Mouse (Mus musculus): ENCODE data around the gene Hist1h2bb. TPM values are rescaled to one million over a fixed set of nuclear protein-coding genes. Genes with fewer than 3 reads are reported as not detected.
"Not testable (repeated sequence)": the region's sequence is repeated elsewhere in the genome, so short reads cannot be mapped to it uniquely, and the experiment has no call there.

The Hist1h2bb gene
- polyA plus RNA-seq, 1 experiment from 2014 or later = 2.1 TPM

GRCm38 (mm10) chr13:23708654-23709053, 37.9 kb upstream of the Hist1h2bb start:
- H3K9ac ChIP-seq (ENCODE audit: low read depth, low read length) = no peak overlapping the region
- H3K4me1 ChIP-seq (replicated peaks; ENCODE audit: insufficient read depth, low read length) = no peaks in the 10 kb centered on the region
- no peaks in the 10 kb centered on the region for H3K36me3 ChIP-seq (ENCODE audit: insufficient read depth, low read length)
- DNase-seq (ENCODE audit: low spot score) (no peak), ATAC-seq (replicated peaks; ENCODE audit: low FRiP score, low read depth) (no peak)
- no peak for TF ChIP-seq CTCF (IDR thresholded peaks at IDR 0.05; ENCODE audit: low read depth)
- H3K27me3 ChIP-seq (ENCODE audit: insufficient read depth, low read length) = no peaks in the 10 kb centered on the region
- H3K27ac ChIP-seq = no peak overlapping the region
- H3K9me3 ChIP-seq (replicated peaks; ENCODE audit: low read length) = no peaks in the 10 kb centered on the region
- H3K4me2 ChIP-seq (ENCODE audit: low read length) = no peak overlapping the region
- WGBS = 76% methylated on average over 4 of the region's 4 CpGs
- H3K4me3 ChIP-seq (replicated peaks; ENCODE audit: low read depth, low read length) = no peak overlapping the region

GRCm38 (mm10) chr13:23709714-23710373, 36.7 kb upstream of the Hist1h2bb start:
- Histone ChIP-seq H3K27ac (peak overlapping the region; percentile 69), H3K9me3 (replicated peaks; ENCODE audit: low read length) (no peaks in the 10 kb centered on the region), H3K36me3 (ENCODE audit: insufficient read depth, low read length) (no peaks in the 10 kb centered on the region), H3K4me3 (replicated peaks; ENCODE audit: low read depth, low read length) (peak overlapping the region; percentile 39), H3K9ac (ENCODE audit: low read depth, low read length) (peak overlapping the region; percentile 76), H3K4me2 (ENCODE audit: low read length) (peak overlapping the region; percentile 79), H3K27me3 (ENCODE audit: insufficient read depth, low read length) (no peaks in the 10 kb centered on the region), H3K4me1 (replicated peaks; ENCODE audit: insufficient read depth, low read length) (no peaks in the 10 kb centered on the region)
- ATAC-seq (replicated peaks; ENCODE audit: low FRiP score, low read depth) (no peak), DNase-seq (ENCODE audit: low spot score) (no peak)
- 25% methylated on average over 13 of the region's 15 CpGs for WGBS
- TF ChIP-seq CTCF (IDR thresholded peaks at IDR 0.05; ENCODE audit: low read depth) = no peak

- DNase-seq (ENCODE audit: low spot score) (peak; percentile 68), ATAC-seq (replicated peaks; ENCODE audit: low FRiP score, low read depth) (peak; percentile 49)
- Histone ChIP-seq H3K4me1 (replicated peaks; ENCODE audit: insufficient read depth, low read length) (no peaks in the 10 kb centered on the region), H3K27ac (peak within 1 kb of the TSS; percentile 69), H3K9ac (ENCODE audit: low read depth, low read length) (peak within 1 kb of the TSS; percentile 76), H3K4me3 (replicated peaks; ENCODE audit: low read depth, low read length) (peak within 1 kb of the TSS; percentile 39), H3K27me3 (ENCODE audit: insufficient read depth, low read length) (no peaks in the 10 kb centered on the region), H3K9me3 (replicated peaks; ENCODE audit: low read length) (no peaks in the 10 kb centered on the region), H3K36me3 (ENCODE audit: insufficient read depth, low read length) (no peaks in the 10 kb centered on the region), H3K4me2 (ENCODE audit: low read length) (peak within 1 kb of the TSS; percentile 79)
- TF ChIP-seq CTCF (IDR thresholded peaks at IDR 0.05; ENCODE audit: low read depth) = no peak
- 2% methylated on average over 17 of the region's 17 CpGs for WGBS
Observed at GRCm38 (mm10) chr13:23710374-23711089, 36.0 kb upstream of the Hist1h2bb start, which contains the start of gene Hfe. Hfe (minus strand) TSS chr13:23710854.

- no peak overlapping the region for H3K9ac ChIP-seq (ENCODE audit: low read depth, low read length)
- no peak for DNase-seq (ENCODE audit: low spot score)
- no peaks in the 10 kb centered on the region for H3K9me3 ChIP-seq (replicated peaks; ENCODE audit: low read length)
- 89% methylated on average over 5 of the region's 5 CpGs for WGBS
- no peak overlapping the region for H3K27ac ChIP-seq
- no peaks in the 10 kb centered on the region for H3K36me3 ChIP-seq (ENCODE audit: insufficient read depth, low read length)
- H3K4me1 ChIP-seq (replicated peaks; ENCODE audit: insufficient read depth, low read length) = no peaks in the 10 kb centered on the region
- ATAC-seq (replicated peaks; ENCODE audit: low FRiP score, low read depth) = no peak
- TF ChIP-seq CTCF (IDR thresholded peaks at IDR 0.05; ENCODE audit: low read depth) = no peak
- no peak overlapping the region for H3K4me2 ChIP-seq (ENCODE audit: low read length)
- no peaks in the 10 kb centered on the region for H3K27me3 ChIP-seq (ENCODE audit: insufficient read depth, low read length)
- H3K4me3 ChIP-seq (replicated peaks; ENCODE audit: low read depth, low read length) = no peak overlapping the region
Observed at GRCm38 (mm10) chr13:23716261-23717042, 30.1 kb upstream of the Hist1h2bb start.

- 59% methylated on average over 11 of the region's 11 CpGs for WGBS
- H3K4me2 ChIP-seq (ENCODE audit: low read length) = no peak overlapping the region
- no peak for DNase-seq (ENCODE audit: low spot score)
Observed at GRCm38 (mm10) chr13:23717176-23717575, 29.4 kb upstream of the Hist1h2bb start.

GRCm38 (mm10) chr13:23717593-23718245, 28.8 kb upstream of the Hist1h2bb start:
- ATAC-seq (replicated peaks; ENCODE audit: low FRiP score, low read depth); H3K9ac ChIP-seq (ENCODE audit: low read depth, low read length); H3K4me1 ChIP-seq (replicated peaks; ENCODE audit: insufficient read depth, low read length); H3K27ac ChIP-seq; H3K4me3 ChIP-seq (replicated peaks; ENCODE audit: low read depth, low read length); H3K36me3 ChIP-seq (ENCODE audit: insufficient read depth, low read length); H3K27me3 ChIP-seq (ENCODE audit: insufficient read depth, low read length); H3K4me2 ChIP-seq (ENCODE audit: low read length); DNase-seq (ENCODE audit: low spot score); H3K9me3 ChIP-seq (replicated peaks; ENCODE audit: low read length): not testable (repeated sequence)
- WGBS = 28% methylated on average over 2 of the region's 2 CpGs

More at GRCm38 (mm10) chr13:23717176-23717575, 29.4 kb upstream of the Hist1h2bb start:
- no peak for TF ChIP-seq CTCF (IDR thresholded peaks at IDR 0.05; ENCODE audit: low read depth)
- H3K4me1 ChIP-seq (replicated peaks; ENCODE audit: insufficient read depth, low read length) = no peaks in the 10 kb centered on the region
- H3K9ac ChIP-seq (ENCODE audit: low read depth, low read length) = no peak overlapping the region
- H3K27ac ChIP-seq = no peak overlapping the region
- H3K27me3 ChIP-seq (ENCODE audit: insufficient read depth, low read length) = no peaks in the 10 kb centered on the region
- H3K9me3 ChIP-seq (replicated peaks; ENCODE audit: low read length) = no peaks in the 10 kb centered on the region
- no peak overlapping the region for H3K4me3 ChIP-seq (replicated peaks; ENCODE audit: low read depth, low read length)
- no peak for ATAC-seq (replicated peaks; ENCODE audit: low FRiP score, low read depth)
- H3K36me3 ChIP-seq (ENCODE audit: insufficient read depth, low read length) = no peaks in the 10 kb centered on the region
